8 mouse cellular contexts compared by ENCODE assay signal in the genomic region with DNA sequence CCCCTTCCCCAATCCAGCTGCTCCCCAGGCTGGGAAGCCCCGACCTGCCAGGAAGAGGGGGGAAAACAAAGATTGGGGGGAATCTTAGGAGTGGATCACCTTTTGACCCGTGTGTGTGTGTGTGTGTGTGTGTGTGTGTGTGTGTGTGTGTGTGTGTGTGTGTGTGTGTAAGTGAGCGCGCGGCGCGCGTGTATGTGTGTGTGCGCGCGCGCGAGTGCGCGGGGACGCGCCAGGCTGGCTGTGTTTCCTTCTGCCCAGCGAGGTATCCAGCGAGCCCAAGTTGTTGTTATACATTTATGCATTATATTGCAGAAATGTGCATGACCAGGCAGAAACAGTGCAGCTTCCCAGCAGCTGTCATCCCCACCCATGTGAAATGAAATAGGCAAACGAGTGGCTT. TPM values are rescaled to one million over a fixed set of nuclear protein-coding genes. Genes with fewer than 3 reads are reported as not detected.
DNase-seq lines count a peak whose midpoint lies in the region; ATAC-seq and TF ChIP-seq lines count a peak whose summit lies in the region.

No protein-coding gene starts in this region.

- H3K9me3 ChIP-seq in megakaryocyte, embryonic 14.5 days: peaks cover 10% of the 10 kb centered on the region
- no peaks in the 10 kb centered on the region for H3K9me3 ChIP-seq in forebrain, embryonic 16.5 days (ENCODE audit: control insufficient read depth, low read length)
- H3K9me3 ChIP-seq in limb, embryonic 14.5 days (ENCODE audit: control insufficient read depth, low read length): no peaks in the 10 kb centered on the region

- H3K4me1 ChIP-seq in megakaryocyte, embryonic 14.5 days: peaks cover 26% of the 10 kb centered on the region
- H3K4me1 ChIP-seq in forebrain, embryonic 16.5 days (replicated peaks; ENCODE audit: control insufficient read depth, insufficient read depth, low read length): peaks cover 11% of the 10 kb centered on the region
- H3K4me1 ChIP-seq in limb, embryonic 14.5 days (ENCODE audit: control insufficient read depth, insufficient read depth, low read length): no peaks in the 10 kb centered on the region
- H3K4me1 ChIP-seq in olfactory bulb, adult 2 months (ENCODE audit: control insufficient read depth, insufficient read depth, low read length): no peaks in the 10 kb centered on the region

- peak; percentile 57 for DNase-seq in cerebellum, adult 11 months
- DNase-seq in cerebellum, adult 9-11 months: no peak
- DNase-seq in limb, embryonic 14.5 days (ENCODE audit: low spot score): peak; percentile 60
- DNase-seq in adrenal gland, adult 2 months: no peak

- H3K36me3 ChIP-seq in megakaryocyte, embryonic 14.5 days (replicated peaks; ENCODE audit: low read length): no peaks in the 10 kb centered on the region
- H3K36me3 ChIP-seq in forebrain, embryonic 16.5 days (ENCODE audit: control insufficient read depth, insufficient read depth): no peaks in the 10 kb centered on the region
- H3K36me3 ChIP-seq in limb, embryonic 14.5 days (ENCODE audit: control insufficient read depth, insufficient read depth, low read length): no peaks in the 10 kb centered on the region

- H3K4me2 ChIP-seq in forebrain, embryonic 16.5 days (ENCODE audit: low read length): peak overlapping the region; percentile 92
- H3K4me2 ChIP-seq in limb, embryonic 14.5 days (replicated peaks; ENCODE audit: low read depth, low read length, severe bottlenecking): peak overlapping the region; percentile 97

- WGBS in forebrain, embryonic 16.5 days: 0% methylated on average over 18 of the region's 20 CpGs
- 0% methylated on average over 18 of the region's 20 CpGs for WGBS in limb, embryonic 14.5 days
- 2% methylated on average over 19 of the region's 20 CpGs for WGBS in olfactory bulb, adult 2 months

- H3K4me3 ChIP-seq in megakaryocyte, embryonic 14.5 days (replicated peaks): peak overlapping the region; percentile 95
- peak overlapping the region; percentile 82 for H3K4me3 ChIP-seq in forebrain, embryonic 16.5 days (replicated peaks; ENCODE audit: low read length)
- peak overlapping the region; percentile 63 for H3K4me3 ChIP-seq in limb, embryonic 14.5 days (replicated peaks; ENCODE audit: low read length)
- peak overlapping the region; percentile 59 for H3K4me3 ChIP-seq in olfactory bulb, adult 2 months (ENCODE audit: insufficient read depth, low read depth, low read length)

- no peak for ATAC-seq in megakaryocyte, adult 5-6 weeks (ENCODE audit: poor library complexity, severe bottlenecking)
- ATAC-seq in forebrain, embryonic 16.5 days: no peak
- ATAC-seq in limb, embryonic 14.5 days (ENCODE audit: low FRiP score, low read depth): no peak

- H3K27ac ChIP-seq in forebrain, embryonic 16.5 days (ENCODE audit: low read length): peak overlapping the region; percentile 85
- H3K27ac ChIP-seq in limb, embryonic 14.5 days (replicated peaks; ENCODE audit: low read depth, low read length): no peak overlapping the region
- H3K27ac ChIP-seq in olfactory bulb, adult 2 months (ENCODE audit: insufficient read depth, low read depth, low read length): no peak overlapping the region

- no peak for TF ChIP-seq POLR2A in limb, embryonic 14.5 days (IDR thresholded peaks at IDR 0.05; ENCODE audit: borderline replicate concordance, extremely low read depth, insufficient read depth, insufficient read length)
- no peak for TF ChIP-seq POLR2A in olfactory bulb, adult 2 months (IDR thresholded peaks at IDR 0.05; ENCODE audit: insufficient read depth, low read depth, low read length)

- no peak for TF ChIP-seq CTCF in olfactory bulb, adult 2 months (IDR thresholded peaks at IDR 0.05; ENCODE audit: insufficient read depth, low read depth, low read length)

- peak overlapping the region; percentile 91 for H3K9ac ChIP-seq in forebrain, embryonic 16.5 days (replicated peaks; ENCODE audit: low read depth, low read length)
- H3K9ac ChIP-seq in limb, embryonic 14.5 days (ENCODE audit: low read depth, low read length, severe bottlenecking): peak overlapping the region; percentile 72

- no peaks in the 10 kb centered on the region for H3K27me3 ChIP-seq in megakaryocyte, embryonic 14.5 days (replicated peaks)
- H3K27me3 ChIP-seq in forebrain, embryonic 16.5 days (replicated peaks; ENCODE audit: control insufficient read depth, insufficient read depth, low read length): no peaks in the 10 kb centered on the region
- H3K27me3 ChIP-seq in limb, embryonic 14.5 days (ENCODE audit: control insufficient read depth, insufficient read depth, low read length): no peaks in the 10 kb centered on the region

RNA-seq across cellular contexts. Expression of a gene that starts 0.3 kb away (rescaled TPM):
- polyA plus RNA-seq in megakaryocyte, embryonic 14.5 days (2012; ENCODE audit: insufficient read depth, low replicate concordance): 2.4 TPM in 2 replicates
- total RNA-seq in megakaryocyte, adult 5-6 weeks (2015): 3.1 and 4.9 TPM in 2 replicates
- total RNA-seq in megakaryocyte, adult 5-6 weeks (2017): 4.3 and 4.6 TPM in 2 replicates
- 3.7 and 5.0 TPM in 2 replicates for polyA plus RNA-seq in forebrain, embryonic 16.5 days (2015; fragmentation: Nextera tagmentation; extraction: Ambion mirVana)
- polyA plus RNA-seq in limb, embryonic 14.5 days (2012; rRNA removed): 5.4 and 6.1 TPM in 2 replicates
- polyA plus RNA-seq in limb, embryonic 14.5 days (2014; fragmentation: Nextera tagmentation; extraction: Ambion mirVana): 5.6 and 6.7 TPM in 2 replicates
- not detected in 2 replicates for polyA plus RNA-seq in olfactory bulb, adult 2 months (2012; ENCODE audit: insufficient read depth, insufficient read length, low replicate concordance, missing spikeins)
- total RNA-seq in adrenal gland, adult 2 months (2021): 1 to 10 TPM; 7.8 TPM
- polyA plus RNA-seq in adrenal gland, adult 2 months (2012; rRNA removed): 5.2 and 5.3 TPM in 2 replicates

Comparison
In these comparisons a context has a peak if more than half of its experiments do, and no peak if none do; other contexts are left out.
1. DNase-seq: peak in cerebellum, adult 11 months (single experiment) and limb, embryonic 14.5 days (single experiment); none in cerebellum, adult 9-11 months (single experiment) and adrenal gland, adult 2 months (single experiment).
2. Peak in every context shown above with its lines, with median percentiles within 50 percentile points of each other: H3K4me3 ChIP-seq.